Mouse (Mus musculus): ENCODE measurements around the gene Zfp341. TPM values are rescaled to one million over a fixed set of nuclear protein-coding genes. Genes with fewer than 3 reads are reported as not detected.

Zfp341 gene
- polyA plus RNA-seq (2014; fragmentation: Nextera tagmentation; extraction: Ambion mirVana), result 0.97 and 1.0 TPM in 2 replicates

DNA sequence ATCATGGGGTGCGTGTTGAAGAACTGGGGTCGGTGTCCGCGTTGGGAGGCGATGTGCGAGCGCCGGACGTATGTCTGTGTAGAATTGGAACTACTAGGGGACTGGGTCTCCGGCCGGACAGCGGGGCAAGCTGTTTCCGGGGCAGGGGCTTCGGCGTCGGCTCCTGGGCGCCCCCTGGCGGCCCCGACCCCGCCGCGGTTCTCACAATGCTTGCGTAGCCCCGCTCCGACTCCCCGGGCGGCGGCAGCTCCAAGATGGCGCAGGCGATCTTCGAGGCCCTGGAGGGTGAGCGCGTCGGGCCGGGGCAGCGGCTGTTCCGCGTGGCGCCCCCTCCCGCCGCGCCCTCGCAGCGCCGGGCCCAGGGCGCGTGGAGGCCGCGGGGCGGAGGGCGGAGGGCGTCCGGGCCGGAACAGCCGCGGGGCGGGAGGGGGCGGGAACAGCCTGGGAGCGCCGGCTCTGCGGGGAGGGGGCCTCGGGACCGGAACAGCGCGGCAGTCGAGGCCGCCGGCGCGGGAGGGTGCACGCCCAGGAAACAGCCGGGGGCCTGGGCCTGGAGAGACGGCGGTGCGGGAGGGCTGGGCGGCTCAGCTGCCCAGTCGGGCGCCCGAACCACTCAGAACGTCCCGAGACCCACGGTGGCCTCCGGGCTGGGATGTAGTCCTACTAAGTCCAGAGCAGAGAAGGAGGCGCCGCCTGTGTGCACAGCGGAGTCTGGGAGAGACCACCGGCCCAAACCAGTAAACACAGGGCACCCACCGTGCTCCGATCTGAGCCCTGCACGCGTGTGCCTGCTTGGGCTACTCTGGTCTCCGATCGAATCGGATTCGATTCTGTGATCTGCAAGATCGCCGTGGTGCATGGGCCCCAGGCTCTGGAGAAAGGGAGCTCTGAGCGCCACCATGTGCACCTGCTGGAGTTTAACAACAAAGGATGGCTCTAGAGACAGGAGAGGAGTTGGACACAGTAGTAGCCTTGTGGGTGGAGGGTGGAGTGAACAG, at the start of gene Zfp341, which contains the start of gene 4930519P11Rik:
Zfp341 (plus strand) TSS at position 180 of the 998 bp plus-strand sequence.
4930519P11Rik (minus strand) TSS at position 320 of the 998 bp plus-strand sequence.
- Histone ChIP-seq H3K4me3 (ENCODE audit: low read depth, low read length) (peak within 1 kb of the TSS; percentile 51), H3K9me3 (ENCODE audit: control insufficient read depth, low read length) (no peaks in the 10 kb centered on the region), H3K4me2 (ENCODE audit: low read length) (peak within 1 kb of the TSS; percentile 75), H3K4me1 (replicated peaks; ENCODE audit: control insufficient read depth, insufficient read depth, low read length) (peaks cover 6% of the 10 kb centered on the region), H3K36me3 (ENCODE audit: control insufficient read depth, insufficient read depth, low read length) (no peaks in the 10 kb centered on the region), H3K27ac (ENCODE audit: low read depth) (peak within 1 kb of the TSS; percentile 97), H3K27me3 (replicated peaks; ENCODE audit: control insufficient read depth, insufficient read depth, low read length) (no peaks in the 10 kb centered on the region), H3K9ac (ENCODE audit: low read length) (peak within 1 kb of the TSS; percentile 85)
- peak; percentile 94 for DNase-seq (ENCODE audit: low spot score)
- ATAC-seq (replicated peaks; ENCODE audit: low FRiP score, low TSS enrichment, low read depth), result peak; percentile 96
- under 1% methylated on average over 82 of the region's 98 CpGs for WGBS

DNA sequence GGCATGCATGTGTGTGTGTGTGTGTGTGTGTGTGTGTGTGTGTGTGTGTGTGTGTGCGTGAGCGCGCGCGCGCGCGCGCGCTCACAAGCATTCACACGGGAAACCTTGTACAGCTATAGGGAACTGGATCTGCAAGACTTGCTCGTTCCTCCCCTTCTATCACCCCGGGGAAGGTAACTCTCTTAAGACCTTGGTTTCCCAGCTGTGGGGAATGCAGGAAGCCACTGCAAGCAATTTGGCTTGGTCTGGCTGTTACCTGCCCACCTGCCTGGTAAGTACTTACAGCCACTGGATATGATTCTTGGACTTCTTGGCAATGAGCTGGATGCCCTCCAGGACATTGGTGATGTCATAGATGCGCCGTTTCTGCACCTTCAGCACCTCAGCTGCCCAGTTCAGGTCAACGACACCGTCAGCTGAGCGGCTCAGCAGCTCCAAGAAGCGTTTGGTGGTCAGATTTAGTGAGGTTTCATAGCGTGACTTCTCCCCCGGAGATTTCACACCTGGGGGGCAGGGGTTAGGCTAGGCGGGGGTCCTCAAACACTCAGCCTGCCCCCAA, 49.4 kb upstream of the Zfp341 start:
- no peak for ATAC-seq (replicated peaks; ENCODE audit: low FRiP score, low TSS enrichment, low read depth)
- no peak for DNase-seq (ENCODE audit: low spot score)
- Histone ChIP-seq H3K4me2 (ENCODE audit: low read length) (no peak overlapping the region), H3K9me3 (ENCODE audit: control insufficient read depth, low read length) (no peaks in the 10 kb centered on the region), H3K36me3 (ENCODE audit: control insufficient read depth, insufficient read depth, low read length) (peaks cover 42% of the 10 kb centered on the region), H3K27me3 (replicated peaks; ENCODE audit: control insufficient read depth, insufficient read depth, low read length) (no peaks in the 10 kb centered on the region), H3K9ac (ENCODE audit: low read length) (no peak overlapping the region), H3K27ac (ENCODE audit: low read depth) (no peak overlapping the region), H3K4me1 (replicated peaks; ENCODE audit: control insufficient read depth, insufficient read depth, low read length) (peaks cover 16% of the 10 kb centered on the region), H3K4me3 (ENCODE audit: low read depth, low read length) (no peak overlapping the region)
- WGBS, result 90% methylated on average over 22 of the region's 22 CpGs

DNA sequence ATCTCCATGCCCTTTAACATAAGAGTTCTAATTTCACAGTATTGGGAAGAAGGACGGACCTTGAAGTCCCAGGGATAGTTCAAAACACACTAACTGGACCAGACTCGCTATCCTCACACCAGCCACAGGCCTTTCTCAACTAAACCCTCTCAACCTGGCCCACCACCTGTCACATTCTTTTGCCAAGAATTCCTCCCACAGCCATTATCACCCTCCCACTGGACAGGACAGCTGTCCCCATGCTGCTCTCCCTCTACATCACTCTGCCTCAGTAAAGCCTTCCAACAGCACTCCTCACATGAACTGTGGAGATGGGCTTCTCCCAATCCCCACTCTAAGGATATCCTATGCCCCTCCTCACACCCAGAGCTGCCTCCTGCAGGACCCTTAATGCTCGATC, 47.5 kb upstream of the Zfp341 start:
- ATAC-seq (replicated peaks; ENCODE audit: low FRiP score, low TSS enrichment, low read depth), result no peak
- 77% methylated on average over 3 of the region's 3 CpGs for WGBS
- Histone ChIP-seq H3K9ac (ENCODE audit: low read length) (no peak overlapping the region), H3K36me3 (ENCODE audit: control insufficient read depth, insufficient read depth, low read length) (peaks cover 39% of the 10 kb centered on the region), H3K4me1 (replicated peaks; ENCODE audit: control insufficient read depth, insufficient read depth, low read length) (peaks cover 13% of the 10 kb centered on the region), H3K27me3 (replicated peaks; ENCODE audit: control insufficient read depth, insufficient read depth, low read length) (no peaks in the 10 kb centered on the region), H3K4me3 (ENCODE audit: low read depth, low read length) (no peak overlapping the region), H3K4me2 (ENCODE audit: low read length) (no peak overlapping the region), H3K27ac (ENCODE audit: low read depth) (no peak overlapping the region), H3K9me3 (ENCODE audit: control insufficient read depth, low read length) (no peaks in the 10 kb centered on the region)
- no peak for DNase-seq (ENCODE audit: low spot score)

DNA sequence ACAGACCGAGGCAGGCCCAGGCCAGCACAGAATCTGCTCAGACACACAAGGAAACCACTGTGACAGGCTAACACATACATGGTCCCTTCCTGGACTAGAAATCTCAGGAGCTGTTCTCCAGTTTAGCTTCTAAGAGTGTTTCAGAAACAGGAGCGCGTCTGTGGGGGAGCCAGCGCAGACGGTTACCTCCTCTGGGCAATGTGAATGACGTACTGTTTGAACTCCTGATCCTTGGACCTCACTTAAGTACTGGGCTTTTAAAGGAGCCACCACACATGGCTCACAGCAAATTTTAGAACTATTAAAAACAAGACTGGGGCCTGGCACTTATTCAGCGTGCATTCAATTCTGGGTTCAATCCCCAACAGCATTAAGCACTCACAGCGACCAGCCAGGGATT, 46.5 kb upstream of the Zfp341 start:
- peaks cover 28% of the 10 kb centered on the region for H3K36me3 ChIP-seq (ENCODE audit: control insufficient read depth, insufficient read depth, low read length)
- no peak overlapping the region for H3K27ac ChIP-seq (ENCODE audit: low read depth)
- ATAC-seq (replicated peaks; ENCODE audit: low FRiP score, low TSS enrichment, low read depth), result no peak
- H3K4me1 ChIP-seq (replicated peaks; ENCODE audit: control insufficient read depth, insufficient read depth, low read length), result peaks cover 19% of the 10 kb centered on the region
- DNase-seq (ENCODE audit: low spot score), result no peak
- no peak overlapping the region for H3K9ac ChIP-seq (ENCODE audit: low read length)
- no peak overlapping the region for H3K4me3 ChIP-seq (ENCODE audit: low read depth, low read length)
- no peaks in the 10 kb centered on the region for H3K27me3 ChIP-seq (replicated peaks; ENCODE audit: control insufficient read depth, insufficient read depth, low read length)
- no peaks in the 10 kb centered on the region for H3K9me3 ChIP-seq (ENCODE audit: control insufficient read depth, low read length)
- H3K4me2 ChIP-seq (ENCODE audit: low read length), result no peak overlapping the region
- WGBS, result 50% methylated on average over 8 of the region's 8 CpGs

DNA sequence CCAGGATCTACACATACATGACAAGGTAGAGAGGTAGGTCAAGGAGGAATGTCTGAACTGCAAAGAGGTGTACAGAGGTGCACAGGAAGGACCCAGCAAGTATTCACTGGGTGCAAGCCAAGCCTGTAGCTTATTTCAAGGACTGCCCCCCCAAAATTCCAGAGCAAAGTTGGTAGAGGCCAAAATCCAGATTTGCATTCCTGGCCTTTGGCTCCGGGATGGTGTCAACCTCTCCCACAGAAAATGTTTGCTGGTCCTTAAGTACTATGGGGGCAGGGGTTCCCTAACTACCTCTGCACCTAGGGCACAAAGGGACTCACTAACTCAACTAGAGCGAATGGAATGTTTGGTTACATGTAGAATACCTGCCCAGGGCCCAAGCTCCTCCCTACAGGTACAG, 45.3 kb upstream of the Zfp341 start:
- H3K9me3 ChIP-seq (ENCODE audit: control insufficient read depth, low read length), result no peaks in the 10 kb centered on the region
- peak overlapping the region; percentile 77 for H3K4me2 ChIP-seq (ENCODE audit: low read length)
- ATAC-seq (replicated peaks; ENCODE audit: low FRiP score, low TSS enrichment, low read depth) (no peak), DNase-seq (ENCODE audit: low spot score) (no peak)
- H3K27ac ChIP-seq (ENCODE audit: low read depth), result peak overlapping the region; percentile 93; the same call in 1 of the 2 replicates
- WGBS, result 57% methylated on average over 2 of the region's 2 CpGs
- peaks cover 17% of the 10 kb centered on the region; the same call in 1 of the 2 replicates for H3K36me3 ChIP-seq (ENCODE audit: control insufficient read depth, insufficient read depth, low read length)
- peaks cover 26% of the 10 kb centered on the region for H3K4me1 ChIP-seq (replicated peaks; ENCODE audit: control insufficient read depth, insufficient read depth, low read length)
- peak overlapping the region; percentile 74 for H3K4me3 ChIP-seq (ENCODE audit: low read depth, low read length)
- peak overlapping the region; percentile 75 for H3K9ac ChIP-seq (ENCODE audit: low read length)
- no peaks in the 10 kb centered on the region for H3K27me3 ChIP-seq (replicated peaks; ENCODE audit: control insufficient read depth, insufficient read depth, low read length)

DNA sequence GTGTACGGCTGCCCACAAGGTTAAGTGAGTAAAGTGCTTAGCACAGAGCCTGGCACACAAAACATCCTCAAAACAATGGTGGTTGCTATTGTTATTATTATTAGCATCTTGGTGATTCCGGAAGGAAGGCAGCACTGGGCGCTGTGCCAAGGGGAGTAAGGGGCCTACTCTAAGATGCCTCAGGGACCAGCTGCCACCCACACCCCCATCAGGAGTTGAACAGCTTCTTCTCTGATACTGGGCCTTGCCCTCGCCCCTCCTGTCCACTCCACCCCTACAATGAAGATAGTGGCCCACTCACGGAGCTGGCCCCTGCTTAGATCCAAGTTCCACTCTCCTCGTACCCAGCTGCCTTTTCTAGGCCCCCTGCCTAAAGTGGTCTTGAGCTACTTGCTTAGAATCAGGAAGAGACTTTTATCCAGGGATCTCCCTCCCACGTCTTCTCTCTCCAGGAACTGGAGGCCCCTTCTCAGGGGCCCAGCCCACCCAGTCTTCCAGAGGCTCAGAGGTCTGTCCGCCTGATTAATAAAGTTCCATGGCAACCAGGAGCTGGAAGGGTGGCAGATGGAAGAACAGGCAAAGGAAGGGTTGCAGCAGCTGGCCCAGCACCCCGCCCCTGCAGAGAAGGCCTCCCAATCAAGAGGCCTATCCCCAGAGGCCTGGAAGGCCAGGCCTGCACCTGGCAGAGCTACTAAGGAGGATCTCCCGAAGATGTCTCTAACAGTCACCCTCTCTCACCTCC, 44.6 kb upstream of the Zfp341 start:
- Histone ChIP-seq H3K36me3 (ENCODE audit: control insufficient read depth, insufficient read depth, low read length) (peaks cover 12% of the 10 kb centered on the region; the same call in 1 of the 2 replicates), H3K27ac (ENCODE audit: low read depth) (peak overlapping the region; percentile 93), H3K27me3 (replicated peaks; ENCODE audit: control insufficient read depth, insufficient read depth, low read length) (no peaks in the 10 kb centered on the region), H3K4me1 (replicated peaks; ENCODE audit: control insufficient read depth, insufficient read depth, low read length) (peaks cover 26% of the 10 kb centered on the region), H3K9me3 (ENCODE audit: control insufficient read depth, low read length) (no peaks in the 10 kb centered on the region), H3K4me3 (ENCODE audit: low read depth, low read length) (peak overlapping the region; percentile 74), H3K9ac (ENCODE audit: low read length) (peak overlapping the region; percentile 75), H3K4me2 (ENCODE audit: low read length) (peak overlapping the region; percentile 77)
- ATAC-seq (replicated peaks; ENCODE audit: low FRiP score, low TSS enrichment, low read depth), result peak; percentile 1; the same call in 1 of the 2 replicates
- peak; percentile 87 for DNase-seq (ENCODE audit: low spot score)
- WGBS, result 18% methylated on average over 10 of the region's 10 CpGs

DNA sequence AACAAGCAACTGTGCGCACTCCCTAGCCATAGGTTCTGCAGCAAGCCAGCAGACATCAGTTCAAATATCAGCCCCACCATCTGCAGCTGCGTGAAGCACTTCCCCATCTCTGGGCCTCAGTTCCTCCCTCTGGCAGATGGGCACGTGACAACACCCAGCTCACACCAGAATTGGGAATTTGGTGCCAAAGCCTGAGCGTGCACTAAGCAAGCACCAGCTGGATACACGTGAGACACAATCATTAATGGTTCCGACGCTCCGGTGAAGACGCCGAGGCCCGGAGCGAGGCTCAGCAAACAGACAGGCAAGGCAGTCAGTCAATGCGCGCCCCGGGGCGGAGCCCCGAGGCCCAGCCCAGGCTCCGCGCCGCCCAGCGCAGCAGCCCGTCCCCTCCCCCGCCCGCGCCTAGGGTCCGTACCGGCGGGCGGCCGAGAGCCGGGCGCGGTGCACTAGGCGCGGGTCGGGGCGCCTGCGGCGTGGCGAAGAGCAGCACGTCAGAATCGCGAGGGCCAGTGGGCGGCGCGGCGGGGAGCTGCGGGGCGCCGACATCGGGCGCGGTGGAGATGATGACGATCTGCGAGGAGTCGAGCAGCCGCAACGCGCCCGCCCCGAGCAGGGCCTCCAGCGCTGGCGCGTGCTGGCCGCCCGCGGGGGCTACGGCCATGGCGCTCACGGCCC, 43.9 kb upstream of the Zfp341 start:
- Histone ChIP-seq H3K4me3 (ENCODE audit: low read depth, low read length) (peak overlapping the region; percentile 74), H3K27ac (ENCODE audit: low read depth) (peak overlapping the region; percentile 93), H3K27me3 (replicated peaks; ENCODE audit: control insufficient read depth, insufficient read depth, low read length) (no peaks in the 10 kb centered on the region), H3K9ac (ENCODE audit: low read length) (peak overlapping the region; percentile 75), H3K9me3 (ENCODE audit: control insufficient read depth, low read length) (no peaks in the 10 kb centered on the region), H3K4me1 (replicated peaks; ENCODE audit: control insufficient read depth, insufficient read depth, low read length) (peaks cover 26% of the 10 kb centered on the region), H3K4me2 (ENCODE audit: low read length) (peak overlapping the region; percentile 77), H3K36me3 (ENCODE audit: control insufficient read depth, insufficient read depth, low read length) (peaks cover 5% of the 10 kb centered on the region; the same call in 1 of the 2 replicates)
- under 1% methylated on average over 62 of the region's 70 CpGs for WGBS
- peak; percentile 82 for ATAC-seq (replicated peaks; ENCODE audit: low FRiP score, low TSS enrichment, low read depth)
- peak; percentile 89 for DNase-seq (ENCODE audit: low spot score)
